Mouse (Mus musculus) cortical plate, adult 2 months (tissue): ENCODE measurements at regions not wholly inside any gene's neighbourhood (a gene's known extent, or its start where the extent isn't known, plus 50 kb on each side); places are given as distances from the start of the nearest gene placed in this dataset.

Experiments
- CTCF ChIP-seq: fragments of 200-500 bp; IDR thresholded peaks from 2 replicates; pipeline ENCODE4 v1.5.1; 2011; ENCODE audit warnings: mild to moderate bottlenecking, control low read depth, low read length; ENCODE audit not compliant: insufficient read depth; ENCODE audit errors: extremely low read depth
- POLR2A ChIP-seq: fragments of 200-500 bp; IDR thresholded peaks from 2 replicates; pipeline ENCODE4 v1.6.1; 2011; ENCODE audit warnings: mild to moderate bottlenecking, low read length, control low read depth; ENCODE audit not compliant: insufficient read depth; ENCODE audit errors: extremely low read depth

DNA sequence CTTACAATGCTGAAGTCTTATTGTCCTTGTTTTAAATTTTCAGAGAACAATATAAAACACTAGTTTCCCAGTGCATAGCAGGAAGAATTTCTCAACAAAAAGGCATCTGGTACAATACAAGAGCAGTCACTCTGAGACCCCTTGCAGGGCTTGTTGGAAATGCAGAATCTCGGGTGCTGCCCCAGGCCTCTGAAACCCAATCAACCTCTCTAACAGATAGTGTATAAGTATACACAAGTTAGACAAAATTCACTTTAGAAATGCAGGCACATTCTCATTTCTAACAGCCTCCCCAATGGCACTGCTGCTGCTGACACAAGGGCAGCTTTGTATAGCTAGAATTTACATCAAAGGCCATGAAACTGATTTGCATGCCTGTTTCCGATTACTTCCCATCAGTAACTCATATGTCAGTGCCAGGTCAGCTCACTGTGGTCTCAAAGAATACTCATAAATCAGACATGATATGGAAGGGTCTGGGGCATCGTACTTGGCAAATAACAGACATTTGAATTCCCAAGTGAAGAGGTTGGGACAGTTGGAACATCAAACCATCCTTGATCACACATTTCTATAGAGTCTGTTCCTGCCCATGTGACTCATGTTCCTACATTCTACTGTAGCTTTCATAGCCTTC, 405.2 kb downstream of the Ccser2 start:
- TF ChIP-seq CTCF (no peak), POLR2A (no peak)
